Mouse (Mus musculus) layer of hippocampus, postnatal 25 days (tissue): ENCODE measurements at regions not wholly inside any gene's neighbourhood (a gene's known extent, or its start where the extent isn't known, plus 50 kb on each side); places are given as distances from the start of the nearest gene placed in this dataset.

ENCODE experiments used
- DNase-seq, 2 experiments: peaks; one replicate each; pipeline ENCODE4 v3.0.0; 2022; ENCODE audit warnings: mixed read lengths in 2 of 2, low spot score in 1 of 2; ENCODE audit errors: extremely low spot score in 1 of 2

GRCm38 (mm10) chr1:29595003-29595402, 815.0 kb upstream of the Gm597 start:
- DNase-seq = no peak

- peak in 1 of 2 experiments; percentile 18 for DNase-seq
These were observed 807.8 kb upstream of the Gm597 start for GRCm38 (mm10) chr1:29587810-29588209.
